In genomic region chr13:96470556-96470955, GRCm38 (mm10) we compare ENCODE assay signal across 29 mouse cellular contexts. TPM values are rescaled to one million over a fixed set of nuclear protein-coding genes. Genes with fewer than 3 reads are reported as not detected.
"Had no signal": no experiment of that assay in that cellular context is flagged by ENCODE, and none has a peak within 500 bp of the region (broad histone marks: within the 10 kb centered on the region; RNA-seq: fewer than 3 reads in every experiment).

No protein-coding gene starts in this region.

- H3K27ac ChIP-seq: heart, adult 2 months; heart, embryonic 13.5 days; heart, embryonic 15.5 days; hindbrain, embryonic 13.5 days; hindbrain, embryonic 15.5 days; hindbrain, postnatal 0 days; intestine, embryonic 15.5 days; kidney, embryonic 15.5 days; kidney, postnatal 0 days; limb, embryonic 13.5 days had no signal

- H3K4me3 ChIP-seq: heart, adult 2 months; heart, embryonic 13.5 days; heart, embryonic 15.5 days; hindbrain, embryonic 13.5 days; hindbrain, embryonic 15.5 days; intestine, embryonic 15.5 days; kidney, embryonic 15.5 days; limb, embryonic 13.5 days had no signal

- H3K27me3 ChIP-seq: heart, embryonic 13.5 days; heart, embryonic 15.5 days; hindbrain, embryonic 13.5 days; hindbrain, embryonic 15.5 days; intestine, embryonic 15.5 days; kidney, embryonic 15.5 days; limb, embryonic 13.5 days had no signal

- H3K9ac ChIP-seq: forebrain, postnatal 0 days; heart, embryonic 13.5 days; heart, embryonic 15.5 days; hindbrain, embryonic 13.5 days; hindbrain, embryonic 15.5 days; intestine, embryonic 15.5 days; kidney, embryonic 15.5 days; limb, embryonic 13.5 days had no signal

- H3K9me3 ChIP-seq: heart, embryonic 13.5 days; heart, embryonic 15.5 days; hindbrain, embryonic 13.5 days; hindbrain, embryonic 15.5 days; intestine, embryonic 15.5 days; kidney, embryonic 15.5 days; limb, embryonic 13.5 days had no signal

- H3K36me3 ChIP-seq: heart, embryonic 13.5 days; heart, embryonic 15.5 days; hindbrain, embryonic 13.5 days; hindbrain, embryonic 15.5 days; intestine, embryonic 15.5 days; kidney, embryonic 15.5 days; limb, embryonic 13.5 days had no signal

- DNase-seq: forebrain, postnatal 0 days; gastrocnemius, postnatal 14 days; gastrocnemius, postnatal 36 days; heart, adult 2 months; heart, postnatal 14 days; heart, postnatal 36 days; kidney, adult 11 months; kidney, adult 9 months; kidney, postnatal 14 days; kidney, postnatal 36 days; layer of hippocampus, adult 9-11 months; layer of hippocampus, postnatal 36 days; left cerebral cortex, postnatal 4 days had no signal

- H3K4me2 ChIP-seq: heart, embryonic 11.5 days; heart, embryonic 13.5 days; heart, embryonic 15.5 days; hindbrain, embryonic 13.5 days; hindbrain, embryonic 15.5 days; intestine, embryonic 15.5 days; kidney, embryonic 15.5 days; limb, embryonic 13.5 days had no signal

- ATAC-seq: forebrain, postnatal 0 days; hindbrain, postnatal 0 days; intestine, embryonic 15.5 days had no signal

- H3K4me1 ChIP-seq: heart, embryonic 13.5 days; heart, embryonic 15.5 days; hindbrain, embryonic 13.5 days; hindbrain, embryonic 15.5 days had no signal

RNA-seq across cellular contexts. Expression of gene Ankdd1b, which starts 0.4 kb away (rescaled TPM):
- polyA plus RNA-seq: forebrain, postnatal 0 days; hindbrain, embryonic 11.5 days; hindbrain, embryonic 15.5 days; limb, embryonic 13.5 days had no signal

RNA-seq across cellular contexts. Expression of gene Gm17622, which starts 20.0 kb away (rescaled TPM):
- polyA plus RNA-seq: forebrain, postnatal 0 days; gonadal fat pad, adult 2 months; heart, adult 2 months; heart, embryonic 11.5 days; heart, embryonic 13.5 days; heart, embryonic 15.5 days; heart, postnatal 0 days; hindbrain, embryonic 11.5 days; hindbrain, embryonic 13.5 days; hindbrain, embryonic 15.5 days; hindbrain, postnatal 0 days; intestine, embryonic 15.5 days; kidney, adult 2 months; kidney, embryonic 15.5 days; kidney, postnatal 0 days; large intestine, adult 2 months; limb, embryonic 11.5 days; limb, embryonic 13.5 days had no signal
